Mouse (Mus musculus): Measurements from ENCODE around the gene Nsrp1. TPM values are rescaled to one million over a fixed set of nuclear protein-coding genes. Genes with fewer than 3 reads are reported as not detected.

Gene Nsrp1
- total RNA-seq, 4 experiments from 2014 or later = 11.8 to 15.0 (median 12.1) TPM

GRCm38 (mm10) chr11:77061951-77062350 is 16.3 kb downstream of the Nsrp1 start:
- DNase-seq (ENCODE audit: low spot score in 2 of 2) = no peak

- DNase-seq (ENCODE audit: low spot score in 2 of 2) = no peak
These were observed 35.4 kb downstream of the Nsrp1 start for GRCm38 (mm10) chr11:77042816-77043215.

- DNase-seq (ENCODE audit: low spot score in 2 of 2) = no peak
These were observed 36.3 kb downstream of the Nsrp1 start for GRCm38 (mm10) chr11:77041891-77042290.

GRCm38 (mm10) chr11:77031151-77031934 is 46.9 kb downstream of the Nsrp1 start:
- DNase-seq (ENCODE audit: low spot score in 2 of 2) = no peak

- DNase-seq (ENCODE audit: low spot score in 2 of 2) = no peak
These were observed 50.1 kb downstream of the Nsrp1 start for GRCm38 (mm10) chr11:77028157-77028556.

GRCm38 (mm10) chr11:77026559-77026958 is 51.7 kb downstream of the Nsrp1 start:
- no peak for DNase-seq (ENCODE audit: low spot score in 2 of 2)

GRCm38 (mm10) chr11:77021749-77022396 is 56.4 kb downstream of the Nsrp1 start:
- no peak for DNase-seq (ENCODE audit: low spot score in 2 of 2)

- DNase-seq (ENCODE audit: low spot score in 2 of 2) = no peak
These were observed 58.7 kb downstream of the Nsrp1 start for GRCm38 (mm10) chr11:77019539-77019938.

GRCm38 (mm10) chr11:77018046-77018445 is 60.2 kb downstream of the Nsrp1 start:
- DNase-seq (ENCODE audit: low spot score in 2 of 2) = no peak

GRCm38 (mm10) chr11:77010762-77011475 is 67.3 kb downstream of the Nsrp1 start:
- DNase-seq (ENCODE audit: low spot score in 2 of 2) = no peak

GRCm38 (mm10) chr11:77009069-77010025 is 68.9 kb downstream of the Nsrp1 start:
- DNase-seq (ENCODE audit: low spot score in 2 of 2) = no peak

- no peak for DNase-seq (ENCODE audit: low spot score in 2 of 2)
These were observed 71.6 kb downstream of the Nsrp1 start for GRCm38 (mm10) chr11:77006616-77007015.

- DNase-seq (ENCODE audit: low spot score in 2 of 2) = no peak
These were observed 72.4 kb downstream of the Nsrp1 start for GRCm38 (mm10) chr11:77005881-77006280.

GRCm38 (mm10) chr11:77002361-77002760 is 75.9 kb downstream of the Nsrp1 start:
- DNase-seq (ENCODE audit: low spot score in 2 of 2) = no peak

GRCm38 (mm10) chr11:77000741-77001140 is 77.5 kb downstream of the Nsrp1 start:
- DNase-seq (ENCODE audit: low spot score in 2 of 2) = no peak

GRCm38 (mm10) chr11:76998705-76999226 is 79.5 kb downstream of the Nsrp1 start:
- DNase-seq (ENCODE audit: low spot score in 2 of 2) = no peak

GRCm38 (mm10) chr11:76997916-76998704 is 80.1 kb downstream of the Nsrp1 start, which contains the start of gene Slc6a4:
Gene Slc6a4 (plus strand): TSS chr11:76998603.
- no peak for DNase-seq (ENCODE audit: low spot score in 2 of 2)

- DNase-seq (ENCODE audit: low spot score in 2 of 2) = peak; percentile 24 to 47
These were observed 80.9 kb downstream of the Nsrp1 start for GRCm38 (mm10) chr11:76997305-76997704.

GRCm38 (mm10) chr11:76995966-76996672 is 82.1 kb downstream of the Nsrp1 start:
- no peak for DNase-seq (ENCODE audit: low spot score in 2 of 2)

Measured in gastrocnemius, adult 8-10 months (tissue).